Mouse (Mus musculus) testis, adult 2 months (tissue): Measurements from ENCODE around the gene Ccer2. TPM values are rescaled to one million over a fixed set of nuclear protein-coding genes. Genes with fewer than 3 reads are reported as not detected.

Experiments
- H3K27ac ChIP-seq: fragments of 200-500 bp; 2 replicates; pipeline ENCODE4 v1.5.1; 2012; ENCODE audit warnings: low read depth, low read length; ENCODE audit not compliant: control insufficient read depth, insufficient read depth
- H3K27me3 ChIP-seq: fragments of 200-500 bp; 2 replicates; pipeline ENCODE4 v1.6.1; 2012; ENCODE audit warnings: mild to moderate bottlenecking, low read length, moderate library complexity; ENCODE audit not compliant: control insufficient read depth, insufficient read depth
- H3K36me3 ChIP-seq: fragments of 200-500 bp; 2 replicates; pipeline ENCODE4 v1.6.1; 2012; ENCODE audit warnings: mild to moderate bottlenecking, low read length; ENCODE audit not compliant: control insufficient read depth, insufficient read depth
- H3K4me1 ChIP-seq: fragments of 200-500 bp; 2 replicates; pipeline ENCODE4 v1.6.1; 2012; ENCODE audit warnings: low read length; ENCODE audit not compliant: control insufficient read depth, insufficient read depth
- H3K4me3 ChIP-seq: fragments of 200-500 bp; 2 replicates; pipeline ENCODE4 v1.5.1; 2012; ENCODE audit warnings: low read depth, mild to moderate bottlenecking, low read length, moderate library complexity, mixed read lengths; ENCODE audit not compliant: control insufficient read depth
- CTCF ChIP-seq: fragments of 200-500 bp; IDR thresholded peaks from 2 replicates; pipeline ENCODE4 v1.5.1; 2012; ENCODE audit warnings: low read depth, mild to moderate bottlenecking, inconsistent platforms, low read length, moderate library complexity; ENCODE audit not compliant: control insufficient read depth, insufficient read depth, insufficient replicate concordance
- POLR2A ChIP-seq: fragments of 200-500 bp; IDR thresholded peaks from 2 replicates; pipeline ENCODE4 v1.6.1; 2012; ENCODE audit warnings: low read depth, mild to moderate bottlenecking, inconsistent platforms, low read length, moderate library complexity; ENCODE audit not compliant: control insufficient read depth
- polyA plus RNA-seq: library from polyadenylated mRNA; depleted of rRNA; stranded (reverse); fragments of >200 nt; gene quantifications from 2 replicates; pipeline ENCODE4 v1.2.3, GENCODE M21; 2012

The Ccer2 gene
- polyA plus RNA-seq, 1 experiment: not detected

DNA sequence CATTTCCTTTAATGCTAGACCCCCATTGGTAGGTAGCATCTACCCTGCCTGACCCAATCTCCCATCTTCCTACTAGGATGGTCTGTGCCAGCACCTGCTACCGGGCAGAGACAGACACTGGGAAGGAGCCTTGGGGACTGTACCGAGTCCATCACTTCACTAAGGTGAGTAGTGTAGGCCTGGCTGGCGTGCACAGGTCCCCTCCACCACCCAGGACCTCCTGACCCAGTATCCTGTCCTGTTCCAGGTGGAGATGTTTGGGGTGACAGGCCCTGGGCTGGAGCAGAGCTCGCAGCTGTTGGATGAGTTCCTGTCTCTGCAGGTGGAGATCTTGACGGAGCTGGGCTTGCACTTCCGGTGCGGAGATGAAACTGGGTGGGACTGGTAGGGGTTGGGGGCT, 6.0 kb upstream of the Ccer2 start:
- Histone ChIP-seq H3K27ac (no peak overlapping the region), H3K27me3 (no peaks in the 10 kb centered on the region), H3K4me3 (no peak overlapping the region), H3K36me3 (no peaks in the 10 kb centered on the region), H3K4me1 (peaks cover 10% of the 10 kb centered on the region)
- TF ChIP-seq CTCF: no peak
- TF ChIP-seq POLR2A: no peak

DNA sequence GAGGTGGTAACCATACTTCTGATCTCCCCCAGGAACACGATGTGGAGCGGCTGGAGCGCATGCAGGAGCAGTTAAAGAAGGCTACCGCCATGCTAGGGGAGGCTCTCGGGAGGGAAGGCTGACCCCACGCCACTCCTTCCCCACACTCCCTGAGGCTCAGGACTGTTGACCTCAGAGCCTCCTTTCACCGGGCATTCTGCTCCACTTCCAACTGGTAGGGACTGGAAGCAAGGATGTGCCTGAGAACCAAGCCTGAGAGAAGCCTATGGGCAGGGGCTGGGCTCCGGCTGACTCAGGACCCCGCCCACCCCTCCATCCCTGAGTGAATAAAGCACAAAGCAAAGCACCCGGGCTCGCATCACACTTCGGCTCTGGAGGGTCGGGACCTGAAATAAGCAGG, 2.6 kb downstream of the Ccer2 start:
- Histone ChIP-seq H3K36me3 (no peaks in the 10 kb centered on the region), H3K27ac (no peak overlapping the region), H3K27me3 (no peaks in the 10 kb centered on the region), H3K4me3 (no peak overlapping the region), H3K4me1 (peaks cover 8% of the 10 kb centered on the region)
- TF ChIP-seq CTCF (no peak), POLR2A (no peak)

DNA sequence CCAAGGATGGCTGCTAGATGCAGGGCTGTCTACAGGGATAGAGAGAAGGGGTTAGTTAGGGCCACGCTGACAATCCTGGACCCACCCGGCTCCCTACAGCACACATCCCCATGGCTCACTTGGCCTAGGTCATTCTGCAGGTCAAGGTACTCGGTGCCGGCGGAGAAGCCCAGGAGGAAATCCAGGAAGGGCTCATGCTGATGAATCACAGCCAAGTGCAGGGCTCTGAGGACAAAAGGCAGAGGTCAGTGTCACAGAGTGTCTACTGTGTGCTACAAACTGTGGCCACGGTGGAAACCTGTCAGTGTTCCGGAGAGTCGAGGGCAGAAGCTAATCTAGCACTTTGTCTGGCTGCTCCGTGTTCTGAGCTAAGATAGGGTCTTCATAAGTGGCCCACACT, 5.9 kb downstream of the Ccer2 start:
- Histone ChIP-seq H3K27ac (no peak overlapping the region), H3K4me3 (no peak overlapping the region), H3K4me1 (no peaks in the 10 kb centered on the region), H3K27me3 (no peaks in the 10 kb centered on the region), H3K36me3 (no peaks in the 10 kb centered on the region)
- TF ChIP-seq CTCF (no peak), POLR2A (no peak)

DNA sequence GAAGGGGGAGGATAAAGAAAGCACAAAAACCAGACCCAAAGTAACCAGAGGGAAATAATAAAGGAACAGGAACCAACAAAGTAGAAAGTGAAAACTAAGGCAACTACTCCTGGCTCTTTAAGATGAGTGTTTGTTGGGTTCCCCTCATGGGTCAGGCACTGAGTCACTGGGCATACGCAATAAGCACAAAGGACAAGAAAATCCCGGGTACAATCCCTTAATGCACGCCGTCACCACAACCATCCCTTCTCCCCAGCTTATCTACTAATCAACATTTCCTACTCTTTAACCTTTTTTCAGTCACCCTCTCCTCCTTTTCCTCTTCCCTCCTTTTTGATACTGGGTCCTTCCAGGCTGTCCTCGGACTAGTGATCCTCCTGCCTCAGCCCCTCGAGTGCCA, 9.2 kb downstream of the Ccer2 start:
- H3K27me3 ChIP-seq: no peaks in the 10 kb centered on the region
- H3K27ac ChIP-seq: no peak overlapping the region; the same call in 1 of the 2 replicates
- no peak for TF ChIP-seq CTCF
- H3K36me3 ChIP-seq: no peaks in the 10 kb centered on the region
- peaks cover 4% of the 10 kb centered on the region for H3K4me1 ChIP-seq
- peak overlapping the region; percentile 99 for H3K4me3 ChIP-seq

DNA sequence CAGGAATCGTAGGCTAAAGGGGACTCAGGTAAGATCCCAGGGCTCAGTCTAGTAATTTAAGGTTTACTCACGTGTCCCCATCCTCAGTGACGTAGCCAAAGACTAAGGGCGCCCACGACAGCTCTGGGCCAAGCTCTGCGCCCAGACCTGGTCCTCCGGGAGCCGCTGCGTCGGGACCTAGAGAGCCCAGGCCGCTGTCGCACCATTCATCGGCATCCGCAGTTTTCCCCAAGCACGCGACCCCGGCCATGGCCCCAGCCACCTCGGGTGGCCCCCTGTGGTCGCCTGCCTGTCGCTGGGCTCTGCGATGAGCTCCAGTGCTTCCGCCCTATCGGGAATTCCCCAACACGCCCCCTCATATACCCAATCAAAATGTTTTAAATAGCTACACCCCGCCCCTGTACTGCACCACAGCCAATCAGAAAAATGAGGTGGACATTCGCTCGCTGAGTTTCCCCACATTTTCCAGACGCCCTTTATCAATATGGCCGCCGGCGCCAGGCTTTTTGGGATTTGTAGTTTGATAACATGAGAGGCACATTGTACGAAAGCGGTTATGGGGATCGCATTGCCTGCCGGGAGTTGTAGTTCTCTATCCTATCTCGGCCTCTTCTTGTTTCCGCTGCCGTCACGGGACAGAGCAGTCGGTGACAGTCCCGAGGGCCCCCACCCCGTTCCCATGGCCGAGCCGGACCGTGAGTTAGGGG, 10.4 kb downstream of the Ccer2 start, which contains the start of gene Sirt2:
Gene Sirt2, plus strand, starts transcription at position 563 of the 707 bp plus-strand sequence.
- TF ChIP-seq POLR2A: peak; percentile 61
- TF ChIP-seq CTCF: no peak
- Histone ChIP-seq H3K27me3 (no peaks in the 10 kb centered on the region), H3K27ac (peak within 1 kb of the TSS; percentile 83), H3K4me3 (peak within 1 kb of the TSS; percentile 99), H3K4me1 (peaks cover 4% of the 10 kb centered on the region), H3K36me3 (no peaks in the 10 kb centered on the region)

DNA sequence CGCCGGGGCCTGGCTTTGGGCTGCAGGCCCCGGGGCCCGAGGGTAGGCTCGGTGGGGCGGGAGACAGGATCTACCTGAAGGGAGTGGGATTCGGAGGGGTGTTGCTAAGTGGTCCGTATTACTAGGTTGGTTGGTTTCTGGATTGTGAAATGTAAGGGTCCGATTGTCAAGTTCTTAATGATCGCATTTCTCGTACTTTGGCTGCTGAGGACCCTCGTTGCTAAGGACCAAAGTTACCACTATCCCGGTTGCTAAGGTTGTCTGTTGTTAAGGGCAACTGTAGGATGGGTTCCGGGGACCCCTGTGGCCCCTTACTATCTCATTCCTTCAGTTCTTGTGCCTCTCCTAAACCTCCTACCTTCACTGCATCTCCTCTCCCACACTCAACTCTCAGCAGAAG, 10.9 kb downstream of the Ccer2 start:
- no peak for TF ChIP-seq CTCF
- no peak for TF ChIP-seq POLR2A
- peaks cover 4% of the 10 kb centered on the region for H3K4me1 ChIP-seq
- H3K36me3 ChIP-seq: no peaks in the 10 kb centered on the region
- H3K27me3 ChIP-seq: no peaks in the 10 kb centered on the region
- H3K4me3 ChIP-seq: peak overlapping the region; percentile 99
- H3K27ac ChIP-seq: peak overlapping the region; percentile 56

DNA sequence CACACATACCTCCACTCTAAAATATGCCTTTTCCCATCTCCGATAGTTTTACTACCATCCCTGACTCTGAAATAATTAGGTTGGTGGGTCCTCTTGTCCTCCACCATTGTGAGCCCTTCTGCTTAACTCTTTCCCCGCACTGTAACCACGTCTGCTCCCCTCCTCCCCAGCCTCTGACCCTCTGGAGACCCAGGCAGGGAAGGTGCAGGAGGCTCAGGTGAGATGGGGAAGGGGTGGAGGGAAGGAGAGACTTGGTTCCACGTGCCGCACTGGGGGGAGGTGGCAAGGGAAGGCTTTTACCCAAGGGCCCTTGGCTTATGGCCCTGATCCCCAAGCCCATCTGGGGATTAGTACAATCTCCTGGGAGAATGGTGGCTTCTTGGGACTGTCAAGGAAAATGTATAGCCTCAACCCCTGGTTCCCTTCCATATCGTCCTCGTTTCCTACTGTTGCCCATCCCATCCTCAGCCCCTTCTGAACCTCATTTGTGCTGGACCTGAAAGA, 11.5 kb downstream of the Ccer2 start, which contains the start of gene Nfkbib:
Gene Nfkbib, minus strand, starts transcription at position 51 of the 504 bp plus-strand sequence.
- H3K4me1 ChIP-seq: peaks cover 4% of the 10 kb centered on the region
- H3K36me3 ChIP-seq: no peaks in the 10 kb centered on the region
- no peak for TF ChIP-seq POLR2A
- TF ChIP-seq CTCF: no peak
- peak within 1 kb of the TSS; percentile 99 for H3K4me3 ChIP-seq
- peak within 1 kb of the TSS; percentile 83 for H3K27ac ChIP-seq
- no peaks in the 10 kb centered on the region for H3K27me3 ChIP-seq
